Mouse (Mus musculus) MEL (cell line): ENCODE measurements around the gene Zbtb46. TPM values are rescaled to one million over a fixed set of nuclear protein-coding genes. Genes with fewer than 3 reads are reported as not detected.

Experiments used
- DNase-seq: peaks from one replicate; pipeline ENCODE4 v3.0.0; 2011; ENCODE audit warnings: low read depth, low spot score
- H3K27ac ChIP-seq: 2 replicates; pipeline ENCODE4 v1.5.1; 2012; ENCODE audit warnings: low read depth, mild to moderate bottlenecking, control low read depth, low read length, moderate library complexity; ENCODE audit not compliant: control insufficient read depth
- H3K27me3 ChIP-seq, 2 experiments: fragments of 150-350 bp in 1 of 2; sonication (generic) in 1 of 2; 2 replicates each; pipeline ENCODE4 v1.6.1; 2012; ENCODE audit warnings: low read length in 2 of 2, mild to moderate bottlenecking in 2 of 2, improper control_type of control experiment in 1 of 2, moderate library complexity in 1 of 2; ENCODE audit not compliant: insufficient read depth in 2 of 2, control insufficient read depth in 1 of 2
- H3K36me3 ChIP-seq, 2 experiments: 2 replicates each; pipeline ENCODE4 v1.6.1; 2012 to 2014; ENCODE audit warnings: low read length in 2 of 2, improper control_type of control experiment in 1 of 2, inconsistent platforms in 1 of 2, mild to moderate bottlenecking in 1 of 2; ENCODE audit not compliant: insufficient read depth in 2 of 2, control insufficient read depth in 1 of 2
- H3K4me1 ChIP-seq, 2 experiments: fragments of 150-350 bp in 1 of 2; sonication (generic) in 1 of 2; 2 replicates each; pipeline ENCODE4 v1.6.1; 2012; ENCODE audit warnings: low read length in 2 of 2, improper control_type of control experiment in 1 of 2, mild to moderate bottlenecking in 1 of 2; ENCODE audit not compliant: insufficient read depth in 2 of 2, control insufficient read depth in 1 of 2
- H3K4me3 ChIP-seq, 2 experiments: fragments of 150-350 bp in 1 of 2; sonication (generic) in 1 of 2; 2 replicates each; pipeline ENCODE4 v1.5.1; 2012; ENCODE audit warnings: low read depth in 2 of 2, low read length in 2 of 2, mild to moderate bottlenecking in 2 of 2, moderate library complexity in 2 of 2, control low read depth in 1 of 2, improper control_type of control experiment in 1 of 2; ENCODE audit not compliant: control insufficient read depth in 1 of 2, insufficient read depth in 1 of 2
- H3K79me2 ChIP-seq: 2 replicates; pipeline ENCODE4 v1.6.1; 2012; ENCODE audit warnings: mild to moderate bottlenecking, low read length, moderate library complexity; ENCODE audit not compliant: control insufficient read depth, poor library complexity, insufficient read depth
- H3K9ac ChIP-seq: 2 replicates; pipeline ENCODE4 v1.6.1; 2012; ENCODE audit warnings: low read depth, mild to moderate bottlenecking, control low read depth, low read length, moderate library complexity; ENCODE audit not compliant: control insufficient read depth, poor library complexity, severe bottlenecking
- H3K9me3 ChIP-seq: fragments of 150-350 bp; sonication (generic); replicated peaks from 2 replicates; pipeline ENCODE4 v1.6.1; 2012; ENCODE audit warnings: mild to moderate bottlenecking, low read length, improper control_type of control experiment, moderate library complexity; ENCODE audit not compliant: insufficient read depth
- BHLHE40 ChIP-seq: IDR thresholded peaks from 2 replicates; pipeline ENCODE4 v1.6.1; 2012; ENCODE audit warnings: low read depth, mild to moderate bottlenecking, inconsistent platforms, low read length, improper control_type of control experiment, borderline replicate concordance
- CHD1 ChIP-seq: IDR thresholded peaks from 2 replicates; pipeline ENCODE4 v1.6.1; 2012; ENCODE audit warnings: low read depth, mild to moderate bottlenecking, inconsistent platforms, low read length, improper control_type of control experiment
- E2F4 ChIP-seq: IDR thresholded peaks from 2 replicates; pipeline ENCODE4 v1.6.1; 2011; ENCODE audit warnings: low read depth, low read length, improper control_type of control experiment, borderline replicate concordance
- ETS1 ChIP-seq: IDR thresholded peaks from 2 replicates; pipeline ENCODE4 v1.6.1; 2012; ENCODE audit warnings: low read depth, mild to moderate bottlenecking, inconsistent platforms, low read length, improper control_type of control experiment, moderate library complexity
- MAFK ChIP-seq: IDR thresholded peaks from 2 replicates; pipeline ENCODE4 v1.6.1; 2011; ENCODE audit warnings: low read depth, mild to moderate bottlenecking, low read length, improper control_type of control experiment, borderline replicate concordance
- MYB ChIP-seq: IDR thresholded peaks from 2 replicates; pipeline ENCODE4 v1.6.1; 2011; ENCODE audit warnings: mild to moderate bottlenecking, low read depth, low read length, improper control_type of control experiment
- MYC ChIP-seq: IDR thresholded peaks from 2 replicates; pipeline ENCODE4 v1.6.1; 2011; ENCODE audit warnings: low read depth, mild to moderate bottlenecking, low read length, improper control_type of control experiment, moderate library complexity
- NELFE ChIP-seq: IDR thresholded peaks from 2 replicates; pipeline ENCODE4 v1.6.1; 2011; ENCODE audit warnings: low read depth, low read length, improper control_type of control experiment
- NRF1 ChIP-seq: IDR thresholded peaks from 2 replicates; pipeline ENCODE4 v1.6.1; 2014; ENCODE audit warnings: low read depth, mild to moderate bottlenecking, inconsistent platforms, low read length, improper control_type of control experiment, moderate library complexity; ENCODE audit not compliant: poor library complexity, insufficient read depth, severe bottlenecking
- POLR2A ChIP-seq, 2 experiments: IDR thresholded peaks; 2 replicates each; pipeline ENCODE4 v1.6.1; 2011 to 2012; ENCODE audit warnings: low read length in 2 of 2, mild to moderate bottlenecking in 2 of 2, control low read depth in 1 of 2, improper control_type of control experiment in 1 of 2, low read depth in 1 of 2, moderate library complexity in 1 of 2; ENCODE audit not compliant: control insufficient read depth in 1 of 2, insufficient read depth in 1 of 2, poor library complexity in 1 of 2
- POLR2AphosphoS2 ChIP-seq: IDR thresholded peaks from 2 replicates; pipeline ENCODE4 v1.6.1; 2011; ENCODE audit warnings: low read length, improper control_type of control experiment
- RAD21 ChIP-seq: IDR thresholded peaks from 2 replicates; pipeline ENCODE4 v1.6.1; 2011; ENCODE audit warnings: mild to moderate bottlenecking, low read depth, low read length, improper control_type of control experiment
- RCOR1 ChIP-seq: IDR thresholded peaks from 2 replicates; pipeline ENCODE4 v1.6.1; 2012; ENCODE audit warnings: low read depth, mild to moderate bottlenecking, inconsistent platforms, low read length, improper control_type of control experiment
- TAL1 ChIP-seq: IDR thresholded peaks from 2 replicates; pipeline ENCODE4 v1.6.1; 2012; ENCODE audit warnings: mild to moderate bottlenecking, inconsistent platforms, low read length, moderate library complexity, mixed read lengths
- USF2 ChIP-seq, 2 experiments: IDR thresholded peaks; 2 replicates each; pipeline ENCODE4 v1.6.1; 2011 to 2012; ENCODE audit warnings: improper control_type of control experiment in 2 of 2, low read length in 2 of 2, borderline replicate concordance in 1 of 2, inconsistent platforms in 1 of 2, low read depth in 1 of 2, mild to moderate bottlenecking in 1 of 2; ENCODE audit not compliant: insufficient read depth in 1 of 2
- ZC3H11A ChIP-seq: IDR thresholded peaks from 2 replicates; pipeline ENCODE4 v1.6.1; 2012; ENCODE audit warnings: low read depth, mild to moderate bottlenecking, inconsistent platforms, low read length, improper control_type of control experiment
- ZKSCAN1 ChIP-seq: IDR thresholded peaks from 2 replicates; pipeline ENCODE4 v1.6.1; 2012; ENCODE audit warnings: low read depth, mild to moderate bottlenecking, inconsistent platforms, low read length, improper control_type of control experiment, moderate library complexity
- ZMIZ1 ChIP-seq: IDR thresholded peaks from 2 replicates; pipeline ENCODE4 v1.6.1; 2012; ENCODE audit warnings: low read depth, mild to moderate bottlenecking, inconsistent platforms, low read length, improper control_type of control experiment, moderate library complexity
- ZNF384 ChIP-seq: IDR thresholded peaks from 2 replicates; pipeline ENCODE4 v1.6.1; 2012; ENCODE audit warnings: low read depth, mild to moderate bottlenecking, inconsistent platforms, low read length, improper control_type of control experiment
- polyA plus RNA-seq, 2 experiments: library from polyadenylated mRNA; stranded (reverse) in 1 of 2; unstranded in 1 of 2; fragments of >175 nt in 1 of 2; fragments of >200 nt in 1 of 2; gene quantifications; 2 replicates each; pipeline versions ENCODE4 v1.2.1 to v1.2.4; 2012; ENCODE audit warnings: low replicate concordance in 2 of 2, low read depth in 1 of 2; ENCODE audit not compliant: insufficient read length in 2 of 2, insufficient read depth in 1 of 2, missing spikeins in 1 of 2
- total RNA-seq: library from RNA; depleted of rRNA; stranded (reverse); fragments of 300-350 nt; gene quantifications from 2 replicates; pipeline ENCODE4 v1.2.3, GENCODE M21; 2012

Gene Zbtb46
- total and polyA plus RNA-seq, 3 experiments, result 0.23 to 0.64 TPM; not detected in 1

- no peaks in the 10 kb centered on the region for H3K79me2 ChIP-seq
- H3K4me3 ChIP-seq, result no peak overlapping the region
- no peak for DNase-seq
- H3K9me3 ChIP-seq, result no peaks in the 10 kb centered on the region
- H3K36me3 ChIP-seq, result no peaks in the 10 kb centered on the region; a peak in 1 of 4 replicates
- peaks cover 7 to 37% of the 10 kb centered on the region in 2 experiments for H3K27me3 ChIP-seq
- no peak for TF ChIP-seq E2F4
- TF ChIP-seq MAFK, result no peak
- TF ChIP-seq ZMIZ1, result no peak
- TF ChIP-seq RCOR1, result no peak
- no peak for TF ChIP-seq ZC3H11A
- no peak for TF ChIP-seq NRF1
- no peak for TF ChIP-seq BHLHE40
- no peak overlapping the region for H3K27ac ChIP-seq
- no peak overlapping the region for H3K9ac ChIP-seq
- H3K4me1 ChIP-seq, result no peaks in the 10 kb centered on the region; a peak in 1 of 4 replicates
Measured at GRCm38 (mm10) chr2:181465423-181465822, 6.2 kb upstream of the Zbtb46 start.

GRCm38 (mm10) chr2:181463008-181463738, 3.9 kb upstream of the Zbtb46 start:
- Histone ChIP-seq H3K79me2 (no peaks in the 10 kb centered on the region), H3K27me3 (peaks cover 12 to 41% of the 10 kb centered on the region in 2 experiments), H3K4me3 (no peak overlapping the region), H3K27ac (no peak overlapping the region), H3K9ac (no peak overlapping the region), H3K36me3 (no peaks in the 10 kb centered on the region; a peak in 1 of 4 replicates), H3K9me3 (no peaks in the 10 kb centered on the region), H3K4me1 (no peaks in the 10 kb centered on the region)
- TF ChIP-seq POLR2A (IDR thresholded peaks at IDR 0.05; ENCODE audit: control insufficient read depth in 1 of 2, insufficient read depth in 1 of 2, low read depth in 1 of 2, low read length in 2 of 2, poor library complexity in 1 of 2) (no peak), BHLHE40 (no peak), ZKSCAN1 (no peak), USF2 (IDR thresholded peaks at IDR 0.05; ENCODE audit: borderline replicate concordance in 1 of 2, insufficient read depth in 1 of 2, low read depth in 1 of 2, low read length in 2 of 2) (no peak)
- DNase-seq, result no peak

GRCm38 (mm10) chr2:181462604-181463003, 3.4 kb upstream of the Zbtb46 start:
- Histone ChIP-seq H3K27me3 (peaks cover 15 to 39% of the 10 kb centered on the region in 2 experiments), H3K9ac (no peak overlapping the region), H3K4me1 (no peaks in the 10 kb centered on the region)

More at GRCm38 (mm10) chr2:181462604-181463003, 3.4 kb upstream of the Zbtb46 start:
- TF ChIP-seq ZNF384 (no peak), ZMIZ1 (no peak), CHD1 (no peak), ETS1 (no peak), NELFE (no peak), RAD21 (no peak), POLR2AphosphoS2 (no peak), MYB (no peak), MYC (no peak), RCOR1 (no peak), TAL1 (no peak)
- no peaks in the 10 kb centered on the region for H3K9me3 ChIP-seq
- no peaks in the 10 kb centered on the region for H3K36me3 ChIP-seq
- no peak overlapping the region for H3K27ac ChIP-seq
- no peak for DNase-seq
- H3K79me2 ChIP-seq, result no peaks in the 10 kb centered on the region
- no peak overlapping the region for H3K4me3 ChIP-seq
